Mouse (Mus musculus): ENCODE measurements around the gene Lama5.
"Not testable (repeated sequence)": the region's sequence is repeated elsewhere in the genome, so short reads cannot be mapped to it uniquely, and the experiment has no call there.

Gene Lama5

GRCm38 (mm10) chr2:180198782-180199181, 26.9 kb downstream of the Lama5 start:
- DNase-seq (ENCODE audit: low read depth, low spot score), result no peak

- DNase-seq (ENCODE audit: low read depth, low spot score), result no peak
Measured at GRCm38 (mm10) chr2:180197323-180198037, 28.2 kb downstream of the Lama5 start.

- peak; percentile 67 for DNase-seq (ENCODE audit: low read depth, low spot score)
Measured at GRCm38 (mm10) chr2:180196610-180197322, 28.9 kb downstream of the Lama5 start.

- no peak for DNase-seq (ENCODE audit: low read depth, low spot score)
Measured at GRCm38 (mm10) chr2:180187362-180187761, 38.3 kb downstream of the Lama5 start.

- DNase-seq (ENCODE audit: low read depth, low spot score), result no peak
Measured at GRCm38 (mm10) chr2:180185686-180186085, 40.0 kb downstream of the Lama5 start.

GRCm38 (mm10) chr2:180184752-180185109, 40.9 kb downstream of the Lama5 start:
- peak; percentile 33 for DNase-seq (ENCODE audit: low read depth, low spot score)

GRCm38 (mm10) chr2:180184011-180184751, 41.5 kb downstream of the Lama5 start:
- DNase-seq (ENCODE audit: low read depth, low spot score), result no peak

- DNase-seq (ENCODE audit: low read depth, low spot score), result no peak
Measured at GRCm38 (mm10) chr2:180181542-180181941, 44.1 kb downstream of the Lama5 start.

GRCm38 (mm10) chr2:180175725-180176124, 49.9 kb downstream of the Lama5 start:
- DNase-seq (ENCODE audit: low read depth, low spot score), result no peak

GRCm38 (mm10) chr2:180174121-180174520, 51.5 kb downstream of the Lama5 start:
- DNase-seq (ENCODE audit: low read depth, low spot score), result no peak

GRCm38 (mm10) chr2:180173711-180174110, 51.9 kb downstream of the Lama5 start:
- not testable (repeated sequence) for DNase-seq (ENCODE audit: low read depth, low spot score)

- DNase-seq (ENCODE audit: low read depth, low spot score), result peak; percentile 38
Measured at GRCm38 (mm10) chr2:180173163-180173562, 52.5 kb downstream of the Lama5 start.

- no peak for DNase-seq (ENCODE audit: low read depth, low spot score)
Measured at GRCm38 (mm10) chr2:180172152-180172551, 53.5 kb downstream of the Lama5 start.

GRCm38 (mm10) chr2:180171522-180172070, 54.1 kb downstream of the Lama5 start:
- DNase-seq (ENCODE audit: low read depth, low spot score), result no peak

GRCm38 (mm10) chr2:180170806-180171521, 54.7 kb downstream of the Lama5 start, which contains the start of gene Adrm1:
Gene Adrm1, plus strand, starts transcription at chr2:180171485.
- peak; percentile 98 for DNase-seq (ENCODE audit: low read depth, low spot score)

- DNase-seq (ENCODE audit: low read depth, low spot score), result no peak
Measured at GRCm38 (mm10) chr2:180170151-180170805, 55.4 kb downstream of the Lama5 start.

GRCm38 (mm10) chr2:180166869-180167268, 58.8 kb downstream of the Lama5 start:
- DNase-seq (ENCODE audit: low read depth, low spot score), result no peak

GRCm38 (mm10) chr2:180165855-180166254, 59.8 kb downstream of the Lama5 start:
- no peak for DNase-seq (ENCODE audit: low read depth, low spot score)

- no peak for DNase-seq (ENCODE audit: low read depth, low spot score)
Measured at GRCm38 (mm10) chr2:180158627-180159026, 67.0 kb downstream of the Lama5 start.

GRCm38 (mm10) chr2:180154796-180155195, 70.9 kb downstream of the Lama5 start:
- no peak for DNase-seq (ENCODE audit: low read depth, low spot score)

GRCm38 (mm10) chr2:180148551-180148950, 77.1 kb downstream of the Lama5 start:
- DNase-seq (ENCODE audit: low read depth, low spot score), result no peak

Data from A20 (cell line).